Mouse (Mus musculus): ENCODE results near the gene Ttc27.

GRCm38 (mm10) chr17:74902453-74902852 is 184.9 kb downstream of the Ttc27 start:
- TF ChIP-seq POLR2A (IDR thresholded peaks at IDR 0.05; ENCODE audit: borderline replicate concordance, insufficient read depth, low read length) (no peak), CTCF (IDR thresholded peaks at IDR 0.05; ENCODE audit: borderline replicate concordance, insufficient read depth, low read depth, low read length) (no peak)
